Mouse (Mus musculus): ENCODE data around the gene Hnrnpll. TPM values are rescaled to one million over a fixed set of nuclear protein-coding genes. Genes with fewer than 3 reads are reported as not detected.

Hnrnpll gene
- total RNA-seq, 2 experiments from 2014 or later, result 15.0 to 15.3 TPM

- DNase-seq (ENCODE audit: low spot score), result peak; percentile 92
These were observed 59.7 kb downstream of the Hnrnpll start for GRCm38 (mm10) chr17:80002385-80002852.

- DNase-seq (ENCODE audit: low spot score), result no peak
These were observed 62.5 kb downstream of the Hnrnpll start for GRCm38 (mm10) chr17:79999631-80000030.

DNA sequence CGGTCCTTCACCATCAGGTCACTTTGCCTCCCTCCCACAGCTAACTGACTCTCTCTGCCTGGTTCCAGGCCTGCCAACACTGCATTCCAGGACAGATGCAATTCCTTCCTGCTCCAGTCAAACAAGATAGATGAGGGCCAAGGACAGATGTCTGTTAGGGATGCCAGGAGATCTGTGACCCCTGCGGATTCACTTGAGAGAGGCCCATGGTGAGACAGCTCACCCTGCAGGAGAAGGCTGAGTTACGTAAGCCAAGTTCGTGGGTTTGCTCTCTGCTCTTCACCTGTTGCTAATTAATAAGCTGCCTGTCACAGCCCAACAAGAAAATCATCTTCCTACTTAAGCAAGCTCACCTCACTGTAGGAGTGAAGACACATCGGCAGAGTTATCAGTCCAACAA lies 63.1 kb downstream of the Hnrnpll start:
- peak; percentile 74 for DNase-seq (ENCODE audit: low spot score)

DNA sequence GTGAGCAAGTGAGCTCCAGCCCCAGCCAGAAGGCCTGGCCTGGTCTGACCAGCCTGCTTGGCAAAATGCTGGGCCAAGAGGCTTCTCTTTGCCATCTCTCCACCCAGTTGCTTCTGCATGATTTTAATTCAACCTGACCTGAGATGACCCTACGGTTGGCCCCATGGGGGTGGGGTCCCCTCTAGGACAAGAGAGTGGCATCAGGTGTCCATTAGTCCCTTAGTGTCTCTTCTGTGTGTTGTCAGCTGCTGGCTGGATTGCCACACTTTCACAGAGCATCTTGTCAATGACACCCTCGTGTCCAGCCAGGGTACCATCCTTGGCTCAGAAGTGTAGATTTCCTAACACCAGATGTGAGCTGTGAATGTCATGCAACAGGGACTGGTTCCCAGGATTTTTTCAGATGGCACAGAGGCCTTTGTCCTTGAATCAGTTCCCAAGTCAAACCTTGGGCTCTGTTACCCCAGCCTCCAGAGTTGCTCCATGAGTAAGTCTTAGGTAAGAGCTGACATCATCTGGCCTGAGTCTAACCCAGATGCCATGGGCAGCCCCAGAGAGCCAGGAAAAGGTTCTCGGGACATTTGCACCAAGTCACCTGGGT lies 66.9 kb downstream of the Hnrnpll start:
- peak; percentile 54 for DNase-seq (ENCODE audit: low spot score)

DNA sequence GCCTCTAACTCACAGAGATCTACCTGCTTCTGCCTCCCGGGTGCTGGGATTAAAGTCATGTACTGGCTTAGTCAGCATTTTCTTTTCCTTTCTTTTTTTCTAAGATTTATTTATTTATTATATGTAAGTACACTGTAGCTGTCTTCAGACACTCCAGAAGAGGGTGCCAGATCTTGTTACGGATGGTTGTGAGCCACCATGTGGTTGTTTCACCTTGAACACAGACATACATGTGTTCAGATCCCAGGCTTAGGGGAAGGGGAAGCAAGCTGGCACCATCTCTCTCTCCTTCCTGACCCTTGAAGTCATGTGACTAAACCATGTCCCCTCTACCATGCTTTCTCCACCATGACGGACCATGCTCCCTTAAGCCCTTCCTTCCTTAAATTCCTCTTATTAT lies 70.0 kb downstream of the Hnrnpll start:
- DNase-seq (ENCODE audit: low spot score), result no peak

DNA sequence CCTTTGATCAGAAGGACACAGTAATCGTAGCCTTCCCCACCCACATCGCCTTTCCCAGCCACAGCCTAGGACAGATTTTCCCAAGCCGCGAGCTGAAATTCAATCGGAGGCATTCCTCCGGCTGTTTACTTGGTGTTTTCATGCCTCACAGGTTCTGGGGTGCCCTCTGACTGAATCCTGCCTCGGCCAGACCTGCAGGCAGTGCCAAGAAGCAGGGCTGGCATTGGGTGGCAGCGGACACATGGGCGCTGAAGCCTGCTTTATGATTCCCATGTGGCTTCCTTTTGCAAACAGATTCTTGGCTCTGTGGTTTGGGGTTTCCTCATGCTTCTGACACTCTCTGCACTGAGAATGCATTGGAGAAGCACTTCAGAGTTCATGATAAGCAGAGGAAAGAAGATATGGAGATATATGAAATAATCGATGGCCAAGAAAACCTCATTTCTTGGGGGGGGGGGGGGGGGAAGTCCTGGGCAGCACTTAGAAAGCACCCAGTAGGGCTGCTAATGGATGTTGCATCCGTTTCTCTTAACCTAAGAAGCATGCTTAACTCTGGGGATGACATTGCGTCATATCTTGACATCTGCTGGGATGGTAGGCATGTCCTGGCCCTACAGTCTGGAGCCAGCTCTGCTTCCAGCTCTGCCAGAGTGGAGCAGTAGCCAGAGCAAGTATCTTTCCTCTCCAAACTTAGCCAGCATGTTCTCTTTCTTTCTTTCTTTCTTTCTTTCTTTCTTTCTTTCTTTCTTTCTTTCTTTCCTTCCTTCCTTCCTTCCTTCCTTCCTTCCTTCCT lies 70.8 kb downstream of the Hnrnpll start:
- DNase-seq (ENCODE audit: low spot score), result peak; percentile 84

DNA sequence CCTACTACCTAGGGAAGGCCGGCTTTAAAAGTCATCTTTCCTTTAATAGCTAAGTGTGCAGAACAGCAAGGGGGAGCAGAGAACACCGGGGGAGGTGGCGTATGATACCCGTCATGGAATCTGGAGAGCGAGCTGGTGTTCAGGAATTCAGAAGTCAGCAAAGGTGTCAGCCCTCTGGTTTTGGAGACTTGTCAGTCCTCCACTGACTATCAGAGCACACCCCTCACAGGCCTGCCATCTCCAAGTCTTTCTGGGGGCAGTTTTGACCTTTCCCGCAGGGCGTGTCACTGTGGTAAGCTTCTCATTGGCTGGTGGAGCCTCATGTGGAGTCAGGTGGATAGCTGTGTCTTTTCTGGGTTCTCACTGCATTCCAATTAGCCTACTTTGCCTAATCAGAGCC lies 72.0 kb downstream of the Hnrnpll start:
- DNase-seq (ENCODE audit: low spot score), result peak; percentile 78

GRCm38 (mm10) chr17:79984450-79984849 lies 77.7 kb downstream of the Hnrnpll start:
- no peak for DNase-seq (ENCODE audit: low spot score)

- no peak for DNase-seq (ENCODE audit: low spot score)
These were observed 79.1 kb downstream of the Hnrnpll start for GRCm38 (mm10) chr17:79982955-79983529.

- no peak for DNase-seq (ENCODE audit: low spot score)
These were observed 79.6 kb downstream of the Hnrnpll start for GRCm38 (mm10) chr17:79982548-79982947.

- no peak for DNase-seq (ENCODE audit: low spot score)
These were observed 80.2 kb downstream of the Hnrnpll start for GRCm38 (mm10) chr17:79981758-79982481.

DNA sequence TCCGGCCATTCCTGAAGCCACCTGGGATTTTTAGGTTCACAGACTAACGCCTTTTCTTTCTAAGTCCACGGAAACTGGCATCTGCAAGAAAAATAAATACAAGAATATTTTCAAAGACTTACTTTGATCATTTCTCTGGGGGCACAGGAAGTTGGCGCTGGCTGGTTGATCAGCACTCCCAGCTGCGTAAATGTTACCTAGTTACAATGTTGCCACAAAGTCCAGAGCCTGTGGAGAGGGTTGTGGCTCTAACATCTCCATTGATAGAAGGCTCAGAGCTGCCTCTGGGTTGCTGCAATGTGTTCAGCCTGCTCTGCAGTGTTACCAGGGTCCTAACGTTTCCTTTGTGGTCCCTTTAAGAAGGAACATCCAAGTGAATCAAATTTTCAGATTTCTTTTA lies 80.8 kb downstream of the Hnrnpll start:
- DNase-seq (ENCODE audit: low spot score), result no peak

GRCm38 (mm10) chr17:79980421-79981120 lies 81.6 kb downstream of the Hnrnpll start:
- no peak for DNase-seq (ENCODE audit: low spot score)

Other genes starting within 250 kb of the Hnrnpll start
- gene Atl2, start 166.2 kb downstream of the Hnrnpll start, total RNA-seq (2021), result 100 to 1,000 TPM; 143 to 147 TPM
- gene Galm, start 65.1 kb upstream of the Hnrnpll start, total RNA-seq (2021), result 1 to 10 TPM; 2.5 to 2.8 TPM
- 10 to 100 TPM; 26.3 to 31.9 TPM for gene Srsf7, start 145.0 kb upstream of the Hnrnpll start, total RNA-seq (2021)
- gene Ttc39d, start 145.1 kb upstream of the Hnrnpll start, total RNA-seq (2021), result not detected
- gene Gemin6, start 162.1 kb upstream of the Hnrnpll start, total RNA-seq (2021), result 1 to 10 TPM; 7.1 to 7.8 TPM
- 1 to 10 TPM; 6.9 to 7.4 TPM for gene Morn2, start 227.9 kb upstream of the Hnrnpll start, total RNA-seq (2021)
- 1 to 10 TPM; 6.4 to 7.7 TPM for gene Dhx57, start 228.1 kb upstream of the Hnrnpll start, total RNA-seq (2021)
- not detected for gene Arhgef33, start 245.1 kb upstream of the Hnrnpll start, total RNA-seq (2021)

Data from gastrocnemius, adult 18-20 months (tissue).